ENCODE assay signal across 8 mouse cellular contexts in genomic region chr8:13530941-13531340, GRCm38 (mm10). TPM values are rescaled to one million over a fixed set of nuclear protein-coding genes. Genes with fewer than 3 reads are reported as not detected.
DNase-seq lines count a peak whose midpoint lies in the region; ATAC-seq and TF ChIP-seq lines count a peak whose summit lies in the region.

No protein-coding gene starts in this region.

- intact Hi-C loops in heart, postnatal 10 days (cut with DNase I) = no loop called here

- H3K9ac ChIP-seq in neural tube, embryonic 12.5 days = no peak overlapping the region

- H3K4me2 ChIP-seq in neural tube, embryonic 12.5 days (replicated peaks) = no peak overlapping the region

- peaks cover 23% of the 10 kb centered on the region for H3K4me1 ChIP-seq in neural tube, embryonic 12.5 days
- peaks cover 17% of the 10 kb centered on the region for H3K4me1 ChIP-seq in embryonic fibroblast, embryonic 13.5 days (ENCODE audit: control insufficient read depth, insufficient read depth, low read length)

- H3K9me3 ChIP-seq in neural tube, embryonic 12.5 days = peaks cover 7% of the 10 kb centered on the region; the same call in 1 of the 2 replicates

- peak; percentile 84 for ATAC-seq in neural tube, embryonic 12.5 days (ENCODE audit: low FRiP score, low read depth)
- no peak for ATAC-seq in erythroblast, adult 5-6 weeks (replicated peaks; ENCODE audit: low FRiP score, poor library complexity, severe bottlenecking)

- no peak overlapping the region for H3K4me3 ChIP-seq in neural tube, embryonic 12.5 days
- no peak overlapping the region for H3K4me3 ChIP-seq in embryonic fibroblast, embryonic 13.5 days (ENCODE audit: insufficient read depth, low read length)
- H3K4me3 ChIP-seq in layer of hippocampus, adult 2 months = no peak overlapping the region

- WGBS in neural tube, embryonic 12.5 days = 29% methylated on average over 5 of the region's 5 CpGs

- no peaks in the 10 kb centered on the region for H3K27me3 ChIP-seq in neural tube, embryonic 12.5 days (replicated peaks)

- TF ChIP-seq CTCF in embryonic fibroblast, embryonic 13.5 days (IDR thresholded peaks at IDR 0.05; ENCODE audit: borderline replicate concordance, insufficient read depth, low read length) = no peak
- TF ChIP-seq CTCF in layer of hippocampus, adult 2 months (conservative IDR thresholded peaks at IDR 0.05) = no peak

- no peak overlapping the region for H3K27ac ChIP-seq in neural tube, embryonic 12.5 days
- peak overlapping the region; percentile 74 for H3K27ac ChIP-seq in embryonic fibroblast, embryonic 13.5 days (ENCODE audit: insufficient read depth, low read length)
- H3K27ac ChIP-seq in layer of hippocampus, adult 2 months = peak overlapping the region; percentile 54

- TF ChIP-seq POLR2A in embryonic fibroblast, embryonic 13.5 days (IDR thresholded peaks at IDR 0.05; ENCODE audit: low read depth, low read length) = no peak

- H3K36me3 ChIP-seq in neural tube, embryonic 12.5 days = no peaks in the 10 kb centered on the region

- DNase-seq in neural tube, embryonic 10.5 days (ENCODE audit: extremely low spot score, low spot score) = no peak
- DNase-seq in heart, postnatal 10 days = peak; percentile 92 to 94
- peak in 1 of 2 experiments; percentile 32 for DNase-seq in layer of hippocampus, adult 2 months (ENCODE audit: low spot score in 2 of 2)
- DNase-seq in lung, postnatal 25 days (ENCODE audit: low spot score) = peak; percentile 93
- DNase-seq in skeletal muscle tissue, adult 2 months (ENCODE audit: low read depth, low spot score) = peak; percentile 90

RNA-seq across cellular contexts. Expression of gene 1700029H14Rik, which starts 31.3 kb away (rescaled TPM):
- polyA plus RNA-seq in neural tube, embryonic 12.5 days (2016; fragmentation: Nextera tagmentation; extraction: Ambion mirVana) = not detected in 2 replicates
- not detected in 2 replicates for polyA plus RNA-seq in embryonic fibroblast, embryonic 13.5 days (2011; ENCODE audit: insufficient read length, low read depth, missing spikeins)
- not detected for total RNA-seq in heart, postnatal 10 days (2021)
- total RNA-seq in layer of hippocampus, adult 2 months (2021) = not detected
- total RNA-seq in erythroblast, adult 5-6 weeks (2015; ENCODE audit: low replicate concordance) = not detected in 2 replicates
- not detected in 2 replicates for total RNA-seq in erythroblast, adult 5-6 weeks (2017; ENCODE audit: low replicate concordance)

RNA-seq across cellular contexts. Expression of gene Gas6, which starts 36.7 kb away (rescaled TPM):
- polyA plus RNA-seq in neural tube, embryonic 12.5 days (2016; fragmentation: Nextera tagmentation; extraction: Ambion mirVana) = 15.0 and 18.4 TPM in 2 replicates
- polyA plus RNA-seq in embryonic fibroblast, embryonic 13.5 days (2011; ENCODE audit: insufficient read length, low read depth, missing spikeins) = 111 and 131 TPM in 2 replicates
- 100 to 1,000 TPM; 135 to 143 TPM for total RNA-seq in heart, postnatal 10 days (2021)
- total RNA-seq in layer of hippocampus, adult 2 months (2021) = 10 to 100 TPM; 81.2 to 85.1 TPM
- not detected in 2 replicates for total RNA-seq in erythroblast, adult 5-6 weeks (2015; ENCODE audit: low replicate concordance)
- 0.09 and 3.1 TPM in 2 replicates for total RNA-seq in erythroblast, adult 5-6 weeks (2017; ENCODE audit: low replicate concordance)

Comparison
In these comparisons a context has a peak if more than half of its experiments do, and no peak if none do; other contexts are left out.
1. RNA of gene Gas6, which starts 36.7 kb away (total RNA-seq): 135 to 143 TPM in heart, postnatal 10 days and 81.2 to 85.1 TPM in layer of hippocampus, adult 2 months; 0.09 to 3.1 TPM in erythroblast, adult 5-6 weeks; every median in the first group is over 10 times any median in the second.